Mouse (Mus musculus): ENCODE results near the gene Gpx2.
"Not testable (repeated sequence)": the region's sequence is repeated elsewhere in the genome, so short reads cannot be mapped to it uniquely, and the experiment has no call there.

Gpx2 gene

DNA sequence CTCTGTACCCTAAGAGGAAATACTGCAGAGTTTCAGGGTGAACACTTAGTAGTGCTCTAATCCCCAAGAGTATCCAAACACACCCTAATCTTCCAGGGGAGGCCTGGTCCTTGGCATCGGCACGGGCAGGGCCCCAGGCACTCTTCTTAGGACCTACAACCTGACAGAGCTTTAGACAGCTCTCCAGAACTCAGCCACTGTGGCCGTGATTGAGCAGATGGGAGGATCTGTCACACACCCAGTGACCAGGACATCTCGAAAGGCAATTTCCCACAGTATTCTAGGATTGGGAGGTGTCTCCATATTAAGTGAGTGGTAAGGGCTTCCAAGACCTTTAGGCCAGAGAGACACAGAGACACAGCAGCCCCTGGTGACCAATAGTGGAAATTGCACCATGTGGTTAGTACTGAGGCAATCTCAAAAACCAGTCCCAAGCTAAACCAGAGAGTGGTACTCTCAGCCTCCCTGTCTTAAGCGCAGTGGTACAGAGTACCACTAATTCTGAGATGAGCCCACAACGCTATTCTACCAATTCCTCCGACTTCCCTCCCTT is 8.4 kb upstream of the Gpx2 start:
- peak; percentile 31 for DNase-seq (ENCODE audit: low spot score)

GRCm38 (mm10) chr12:76803028-76803427 is 7.7 kb upstream of the Gpx2 start:
- no peak for DNase-seq (ENCODE audit: low spot score)

DNA sequence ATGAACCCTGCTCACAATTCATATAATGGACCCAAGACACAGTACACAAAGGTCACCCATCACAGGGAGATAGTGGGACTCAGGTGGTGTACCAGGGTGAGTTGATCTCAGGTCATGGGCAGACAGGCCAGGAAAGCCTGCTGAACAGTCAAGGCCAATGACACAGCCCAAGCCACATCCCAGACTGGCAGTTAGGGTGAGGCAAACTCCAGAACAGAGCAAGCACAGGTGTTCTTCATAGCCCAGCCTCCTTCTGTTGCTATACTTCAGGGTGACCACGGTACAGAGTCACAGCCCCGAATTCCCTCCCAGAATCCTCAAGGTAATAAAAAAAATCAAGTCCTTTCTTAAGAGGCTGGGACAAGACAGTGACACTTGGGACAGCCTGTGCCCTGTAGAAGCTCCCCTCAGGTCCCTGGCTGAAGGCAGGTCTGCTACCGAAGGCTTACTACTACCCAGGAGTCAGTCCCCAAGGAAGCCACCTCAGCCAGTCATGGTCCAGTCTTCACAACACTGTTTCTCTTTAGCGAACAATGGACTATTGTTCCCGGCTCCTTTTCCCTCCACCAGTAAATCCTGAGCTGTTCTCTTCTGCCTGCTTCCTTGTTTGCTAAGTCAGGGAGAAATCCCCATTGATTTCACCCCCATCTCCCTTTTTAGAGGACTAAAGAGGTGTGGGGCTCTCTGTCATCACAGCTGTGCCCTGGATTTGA is 2.8 kb upstream of the Gpx2 start:
- no peak for DNase-seq (ENCODE audit: low spot score)

GRCm38 (mm10) chr12:76796938-76797539 is 1.7 kb upstream of the Gpx2 start:
- DNase-seq (ENCODE audit: low spot score) = no peak

DNA sequence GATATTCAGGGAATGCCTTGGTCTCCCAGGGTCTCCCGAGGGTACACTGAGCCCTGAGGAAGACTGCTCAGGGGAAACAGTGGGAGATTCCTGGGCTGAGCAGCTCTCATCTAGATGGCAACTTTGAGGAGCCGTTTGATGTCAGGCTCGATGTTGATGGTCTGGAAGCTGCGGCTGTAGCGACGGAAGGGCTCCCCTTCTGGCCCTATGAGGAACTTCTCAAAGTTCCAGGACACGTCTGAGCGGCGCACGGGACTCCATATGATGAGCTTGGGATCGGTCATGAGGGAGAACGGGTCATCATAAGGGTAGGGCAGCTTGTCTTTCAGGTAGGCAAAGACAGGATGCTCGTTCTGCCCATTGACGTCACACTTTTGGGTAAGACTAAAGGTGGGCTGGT is 2.8 kb downstream of the Gpx2 start:
- not testable (repeated sequence) for DNase-seq (ENCODE audit: low spot score)

- DNase-seq (ENCODE audit: low spot score) = no peak
These were observed 4.8 kb downstream of the Gpx2 start for GRCm38 (mm10) chr12:76790446-76791084.

- peak; percentile 62 for DNase-seq (ENCODE audit: low spot score)
These were observed 11.2 kb downstream of the Gpx2 start for GRCm38 (mm10) chr12:76784056-76784619.

DNA sequence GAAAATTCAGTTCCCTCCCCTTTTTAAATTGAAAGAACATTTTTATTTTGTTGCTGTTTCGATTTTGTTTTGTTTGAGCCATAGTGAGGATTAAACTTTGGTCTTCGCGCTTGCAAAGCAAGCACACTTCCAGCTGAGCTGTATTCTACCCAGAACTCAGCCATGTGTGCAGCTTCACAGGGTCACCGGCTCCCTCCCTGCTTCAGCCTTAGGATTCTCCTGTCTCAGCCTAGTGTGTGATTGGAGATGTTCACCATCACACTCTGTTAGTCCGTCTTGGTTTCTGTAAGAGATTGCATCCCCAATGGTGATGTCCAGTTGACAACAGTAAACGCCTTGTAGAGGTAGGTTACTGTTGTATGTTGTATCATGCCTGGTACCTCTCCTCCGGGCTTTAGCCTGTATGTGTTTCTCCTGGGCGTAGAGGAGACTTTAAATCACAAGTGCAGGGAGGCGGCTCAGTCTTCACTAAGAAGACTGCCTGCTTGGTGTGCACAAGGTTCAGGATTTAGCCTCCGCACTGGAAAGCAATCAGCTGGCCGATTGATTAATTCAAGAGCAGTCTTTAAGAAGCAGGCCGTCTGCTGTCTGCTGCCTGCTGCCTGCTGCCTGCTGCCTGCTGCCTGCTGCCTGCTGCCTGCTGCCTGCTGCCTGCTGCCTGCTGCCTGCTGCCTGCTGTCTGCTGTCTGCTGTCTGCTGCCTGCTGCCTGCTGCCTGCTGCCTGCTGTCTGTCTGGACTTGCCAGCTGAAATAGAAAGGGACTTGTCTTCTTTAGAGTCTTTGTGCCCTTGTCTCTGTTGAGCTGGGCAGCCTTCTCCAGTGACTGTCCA is 14.5 kb downstream of the Gpx2 start:
- DNase-seq (ENCODE audit: low spot score) = no peak

- DNase-seq (ENCODE audit: low spot score) = no peak
These were observed 15.4 kb downstream of the Gpx2 start for GRCm38 (mm10) chr12:76779951-76780350.

- no peak for DNase-seq (ENCODE audit: low spot score)
These were observed 16.9 kb downstream of the Gpx2 start for GRCm38 (mm10) chr12:76778305-76779083.

DNA sequence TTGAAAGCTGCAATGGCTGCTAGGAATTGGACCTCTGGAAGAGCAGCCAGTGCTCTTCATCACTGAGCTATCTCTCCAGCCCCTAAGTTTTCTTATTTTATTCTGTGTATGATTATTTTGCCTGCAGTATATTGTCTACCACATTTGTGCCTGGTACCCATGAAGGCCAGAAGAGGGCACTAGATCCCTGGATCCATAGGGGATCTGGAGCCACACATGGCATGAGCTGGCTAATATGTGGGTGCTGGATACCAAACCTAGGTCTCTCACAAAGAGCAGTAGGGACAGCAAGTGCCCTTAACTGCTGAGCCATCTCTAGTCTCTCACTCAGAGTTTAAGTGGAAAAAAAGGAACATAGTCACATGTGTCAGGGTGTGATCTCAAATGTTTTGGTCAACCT is 17.5 kb downstream of the Gpx2 start:
- DNase-seq (ENCODE audit: low spot score) = no peak

DNA sequence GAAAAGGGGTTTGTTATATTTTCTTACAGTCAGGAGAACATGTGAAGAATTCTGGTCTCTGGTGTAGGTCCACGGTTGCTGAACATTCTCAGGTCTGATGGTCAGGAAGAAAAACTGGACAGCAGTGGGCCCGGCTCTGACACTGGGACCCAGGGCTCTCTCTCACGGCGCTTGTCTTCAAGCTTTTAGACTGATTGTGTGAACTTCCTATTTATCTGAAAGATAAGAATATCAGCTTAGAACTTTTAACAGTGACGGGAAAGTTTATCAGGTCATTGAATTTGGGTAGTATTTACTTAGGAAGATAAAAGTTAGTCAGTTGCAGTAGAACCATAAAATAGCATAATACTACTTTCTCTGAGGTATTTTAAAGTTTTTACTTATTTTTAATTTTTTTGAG is 18.5 kb downstream of the Gpx2 start:
- no peak for DNase-seq (ENCODE audit: low spot score)

DNA sequence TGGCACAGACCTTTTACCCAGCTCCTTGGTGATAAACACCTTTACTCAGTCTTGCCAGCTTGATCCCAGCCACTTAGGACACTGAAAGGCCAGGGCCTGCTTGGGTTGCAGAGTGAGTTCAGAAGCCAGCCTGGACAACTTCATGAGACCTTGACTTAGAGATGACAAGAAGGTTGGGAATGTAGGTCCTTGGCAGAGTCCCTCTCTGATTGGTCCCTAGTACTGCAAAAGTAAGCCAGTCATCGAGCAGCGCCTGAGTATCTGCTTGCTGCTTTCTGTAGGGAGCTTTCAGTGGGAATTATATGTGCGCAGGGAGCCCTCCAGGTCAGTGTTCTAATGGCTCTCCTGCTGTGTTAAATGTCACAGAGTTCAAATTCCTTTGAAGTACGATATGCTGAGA is 20.2 kb downstream of the Gpx2 start:
- no peak for DNase-seq (ENCODE audit: low spot score)

DNA sequence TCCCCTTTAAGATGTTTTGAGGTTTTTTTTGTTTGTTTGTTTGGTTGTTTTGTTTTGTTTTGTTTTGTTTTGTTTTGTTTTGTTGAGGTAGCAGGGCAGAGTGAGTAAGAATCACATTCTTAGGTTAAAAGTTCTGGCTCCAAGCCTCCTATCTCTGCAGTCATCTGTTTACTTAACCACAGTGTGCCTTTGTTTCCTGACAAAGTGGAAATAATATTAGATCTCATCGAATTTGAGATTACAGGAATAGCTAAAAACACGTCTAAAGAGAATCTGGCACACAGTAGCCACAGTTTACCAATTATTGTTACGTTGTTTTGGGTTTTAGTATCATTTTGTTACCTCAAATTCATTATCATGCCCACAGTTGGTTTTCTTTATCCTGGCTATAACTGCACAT is 20.7 kb downstream of the Gpx2 start:
- DNase-seq (ENCODE audit: low spot score) = no peak

- no peak for DNase-seq (ENCODE audit: low spot score)
These were observed 23.8 kb downstream of the Gpx2 start for GRCm38 (mm10) chr12:76771540-76771939.

GRCm38 (mm10) chr12:76770841-76771500 is 24.4 kb downstream of the Gpx2 start:
- no peak for DNase-seq (ENCODE audit: low spot score)

DNA sequence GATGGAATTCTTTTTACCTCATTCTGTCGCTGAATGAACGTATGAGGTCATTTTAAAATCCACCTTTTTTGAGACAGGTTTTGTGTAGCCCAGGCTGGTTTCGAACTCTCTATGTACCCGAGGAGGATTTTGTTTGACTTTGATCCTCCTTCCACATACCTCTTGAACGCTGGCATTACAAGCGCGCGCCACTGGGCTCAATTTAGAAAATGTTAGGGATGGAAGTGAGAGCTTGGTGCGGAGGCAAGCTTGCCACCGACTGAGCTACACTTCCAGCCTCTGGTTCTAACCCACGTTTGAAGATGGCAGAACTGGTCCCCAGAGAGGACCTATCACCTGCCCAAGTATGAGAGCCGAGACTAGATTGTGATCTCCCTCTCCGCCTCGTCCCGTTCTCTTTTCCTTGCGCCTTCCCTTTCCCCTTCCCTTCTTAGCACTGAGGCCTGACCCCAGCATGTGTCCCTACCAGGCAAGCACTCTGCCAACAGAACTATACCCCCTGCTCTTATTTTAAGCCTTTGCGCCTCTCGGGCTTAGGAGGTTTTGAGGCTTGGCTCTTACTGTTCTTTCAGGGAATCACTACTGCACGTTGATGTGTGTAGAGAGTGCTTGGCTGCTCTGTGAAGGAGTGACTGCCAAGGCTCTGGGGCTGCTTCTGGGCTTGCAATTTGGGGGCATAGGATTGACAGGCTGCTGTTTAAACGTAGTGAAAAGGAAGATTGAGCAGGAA is 29.3 kb downstream of the Gpx2 start:
- no peak for DNase-seq (ENCODE audit: low spot score)

- peak; percentile 93 for DNase-seq (ENCODE audit: low spot score)
These were observed 30.0 kb downstream of the Gpx2 start, which contains the start of the genes Churc1 and Fntb for GRCm38 (mm10) chr12:76765354-76765851. Churc1 (plus strand) TSS chr12:76765538. Fntb (plus strand) TSS chr12:76765589.

DNA sequence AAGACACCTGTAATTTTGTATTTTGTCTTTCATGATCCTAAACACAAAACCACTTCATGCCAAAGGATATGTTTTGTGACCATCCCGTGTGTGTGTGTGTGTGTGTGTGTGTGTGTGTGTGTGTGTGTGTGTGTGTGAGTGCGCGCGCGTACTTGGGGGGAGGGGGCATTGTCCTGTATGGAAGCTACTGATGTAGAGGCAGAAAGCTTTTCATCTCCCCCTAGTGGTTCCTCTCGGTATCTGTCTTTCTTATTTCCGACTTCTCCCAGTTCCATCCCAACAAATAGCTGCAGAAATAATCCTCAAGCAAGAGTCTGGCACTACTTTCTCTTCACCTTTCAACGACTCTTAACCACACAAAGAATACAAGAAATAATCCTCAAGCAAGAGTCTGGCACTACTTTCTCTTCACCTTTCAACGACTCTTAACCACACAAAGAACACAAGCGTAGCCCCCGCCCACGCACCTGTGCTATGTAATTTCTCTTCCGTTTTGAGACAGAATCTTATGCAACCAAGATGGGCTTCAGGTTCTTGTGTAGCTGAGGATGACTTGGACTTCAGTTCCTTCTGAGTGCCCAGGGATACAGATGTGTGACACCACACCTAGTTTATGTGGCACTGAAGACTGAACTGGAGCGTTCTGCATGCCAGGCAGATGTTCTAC is 42.6 kb downstream of the Gpx2 start:
- DNase-seq (ENCODE audit: low spot score) = peak; percentile 7
